In the genomic region with DNA sequence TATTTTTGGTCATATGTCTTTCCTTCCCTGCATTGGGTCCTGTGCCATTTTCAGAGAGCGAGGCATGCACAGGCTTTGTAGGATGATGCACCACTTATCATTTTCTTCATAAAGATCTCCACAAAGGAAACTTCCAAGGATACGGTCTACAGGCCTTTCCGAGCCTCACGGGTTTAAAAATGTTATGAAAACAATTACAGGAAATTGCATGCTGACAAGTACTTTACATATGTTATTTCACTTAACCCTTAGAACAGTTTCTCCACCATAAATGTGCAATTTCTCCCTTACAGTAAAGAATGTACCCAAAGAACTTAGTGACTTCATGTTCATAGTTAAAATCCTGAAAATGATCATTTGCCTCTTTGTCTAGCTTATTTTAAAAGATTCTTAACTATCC, we compare ENCODE assay signal across 28 mouse cellular contexts.
"Had no signal": no experiment of that assay in that cellular context is flagged by ENCODE, and none has a peak within 500 bp of the region (broad histone marks: within the 10 kb centered on the region; RNA-seq: fewer than 3 reads in every experiment).

No protein-coding gene starts in this region.

- H3K27ac ChIP-seq: gastrocnemius, adult 2 months; heart, embryonic 10.5 days; heart, embryonic 13.5 days; heart, embryonic 15.5 days; hindbrain, embryonic 10.5 days; hindbrain, embryonic 12.5 days; hindbrain, embryonic 14.5 days; intestine, embryonic 15.5 days; layer of hippocampus, adult 2 months; left cerebral cortex, adult 2 months; limb, embryonic 10.5 days; limb, embryonic 12.5 days; liver, embryonic 13.5 days; liver, embryonic 15.5 days had no signal

- H3K9me3 ChIP-seq: heart, embryonic 10.5 days; heart, embryonic 13.5 days; heart, embryonic 15.5 days; hindbrain, embryonic 10.5 days; hindbrain, embryonic 12.5 days; intestine, embryonic 15.5 days; limb, embryonic 10.5 days; limb, embryonic 12.5 days; liver, embryonic 13.5 days; liver, embryonic 15.5 days had no signal

- H3K4me2 ChIP-seq: heart, embryonic 13.5 days; heart, embryonic 15.5 days; hindbrain, embryonic 12.5 days; hindbrain, embryonic 14.5 days; intestine, embryonic 15.5 days; limb, embryonic 12.5 days; liver, embryonic 11.5 days; liver, embryonic 13.5 days; liver, embryonic 15.5 days had no signal

- H3K27me3 ChIP-seq: heart, embryonic 13.5 days; heart, embryonic 15.5 days; hindbrain, embryonic 12.5 days; intestine, embryonic 15.5 days; limb, embryonic 12.5 days; liver, embryonic 13.5 days; liver, embryonic 15.5 days had no signal

- H3K4me3 ChIP-seq: gastrocnemius, adult 2 months; heart, embryonic 10.5 days; heart, embryonic 13.5 days; heart, embryonic 15.5 days; hindbrain, embryonic 10.5 days; hindbrain, embryonic 12.5 days; intestine, embryonic 15.5 days; layer of hippocampus, adult 2 months; left cerebral cortex, adult 2 months; limb, embryonic 10.5 days; limb, embryonic 12.5 days; liver, embryonic 13.5 days; liver, embryonic 15.5 days had no signal

- DNase-seq: gastrocnemius, adult 2 months; gastrocnemius, postnatal 10 days; gastrocnemius, postnatal 25 days; heart, postnatal 10 days; heart, postnatal 4 days; kidney, adult 2 months; kidney, adult 9 months; kidney, postnatal 10 days; kidney, postnatal 4 days; liver; liver, embryonic 13.5 days had no signal

- H3K4me1 ChIP-seq: heart, embryonic 10.5 days; heart, embryonic 15.5 days; hindbrain, embryonic 10.5 days; hindbrain, embryonic 12.5 days; intestine, embryonic 15.5 days; limb, embryonic 10.5 days; limb, embryonic 12.5 days; liver, embryonic 13.5 days; liver, embryonic 15.5 days had no signal

- H3K9ac ChIP-seq: heart, embryonic 13.5 days; heart, embryonic 15.5 days; hindbrain, embryonic 12.5 days; hindbrain, embryonic 14.5 days; intestine, embryonic 15.5 days; limb, embryonic 12.5 days; liver, embryonic 13.5 days; liver, embryonic 15.5 days had no signal

- H3K36me3 ChIP-seq: liver, embryonic 13.5 days; liver, embryonic 15.5 days had no signal

- ATAC-seq: forebrain, embryonic 16.5 days; hindbrain, embryonic 16.5 days; inflammation-experienced regulatory T-cells, adult 6 months; intestine, embryonic 15.5 days; intestine, postnatal 0 days had no signal
